Mouse (Mus musculus): Measurements from ENCODE around the gene Pigl. TPM values are rescaled to one million over a fixed set of nuclear protein-coding genes. Genes with fewer than 3 reads are reported as not detected.

Pigl gene
- polyA plus RNA-seq (2016; fragmentation: Nextera tagmentation; extraction: Ambion mirVana), result 7.9 TPM in 2 replicates

DNA sequence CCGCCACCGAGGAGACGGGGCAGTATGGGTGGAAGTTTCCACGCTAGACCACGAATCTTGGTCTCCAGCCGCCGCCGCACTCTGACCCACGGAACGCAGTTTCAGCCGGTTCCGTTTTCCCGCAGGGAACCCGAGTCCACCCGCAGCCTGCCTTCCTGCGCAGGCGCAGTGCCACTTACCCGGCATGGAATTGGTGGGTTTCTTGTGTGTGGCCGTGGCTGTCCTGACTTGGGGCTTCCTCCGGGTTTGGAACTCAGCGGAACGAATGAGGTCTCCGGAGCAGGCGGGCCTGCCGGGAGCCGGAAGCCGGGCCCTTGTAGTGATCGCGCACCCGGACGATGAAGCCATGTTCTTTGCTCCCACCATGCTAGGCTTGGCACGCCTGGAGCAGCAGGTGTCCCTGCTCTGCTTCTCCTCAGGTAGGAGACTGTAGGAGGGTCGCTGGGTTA lies at the start of gene Pigl, which contains the start of gene Ncor1:
Pigl (plus strand) TSS at position 185 of the 449 bp plus-strand sequence.
Ncor1 (minus strand) TSS at position 266 of the 449 bp plus-strand sequence.
- peaks cover 11% of the 10 kb centered on the region for H3K36me3 ChIP-seq
- peaks cover 51% of the 10 kb centered on the region for H3K4me1 ChIP-seq
- H3K27ac ChIP-seq, result peak within 1 kb of the TSS; percentile 98
- no peaks in the 10 kb centered on the region for H3K27me3 ChIP-seq (replicated peaks)
- WGBS (ENCODE audit: insufficient replicate concordance), result under 1% methylated on average over 33 of the region's 33 CpGs
- H3K9ac ChIP-seq, result peak within 1 kb of the TSS; percentile 99
- no peaks in the 10 kb centered on the region for H3K9me3 ChIP-seq (replicated peaks)
- peak within 1 kb of the TSS; percentile 95 for H3K4me3 ChIP-seq
- peak within 1 kb of the TSS; percentile 97 for H3K4me2 ChIP-seq
- peak; percentile 58 for ATAC-seq

DNA sequence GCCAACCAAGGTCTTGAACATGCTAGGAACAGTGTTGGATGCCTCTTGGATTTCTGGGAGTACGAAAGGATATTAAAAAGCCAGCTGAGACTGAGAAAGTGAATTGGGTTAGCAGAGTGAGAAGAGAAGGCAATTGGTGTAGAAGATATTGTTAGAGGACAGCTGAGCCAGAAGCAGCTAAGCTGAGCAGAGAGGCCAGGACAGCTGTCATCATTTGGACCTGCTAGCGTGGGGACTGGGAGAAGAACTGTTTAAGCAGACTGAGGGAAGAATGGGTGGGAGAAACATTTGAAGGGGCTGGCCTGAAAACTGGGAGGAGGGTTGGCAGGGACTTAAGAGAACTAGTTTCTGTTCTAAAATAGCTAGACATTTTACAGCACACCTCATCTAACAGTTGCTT lies 49.4 kb upstream of the Pigl start:
- Histone ChIP-seq H3K9ac (no peak overlapping the region), H3K4me3 (no peak overlapping the region), H3K4me1 (no peaks in the 10 kb centered on the region), H3K36me3 (peaks cover 67% of the 10 kb centered on the region), H3K27me3 (replicated peaks) (no peaks in the 10 kb centered on the region), H3K9me3 (replicated peaks) (no peaks in the 10 kb centered on the region), H3K27ac (no peak overlapping the region), H3K4me2 (no peak overlapping the region)
- no peak for ATAC-seq
- 89% methylated on average over 2 of the region's 2 CpGs for WGBS (ENCODE audit: insufficient replicate concordance)

DNA sequence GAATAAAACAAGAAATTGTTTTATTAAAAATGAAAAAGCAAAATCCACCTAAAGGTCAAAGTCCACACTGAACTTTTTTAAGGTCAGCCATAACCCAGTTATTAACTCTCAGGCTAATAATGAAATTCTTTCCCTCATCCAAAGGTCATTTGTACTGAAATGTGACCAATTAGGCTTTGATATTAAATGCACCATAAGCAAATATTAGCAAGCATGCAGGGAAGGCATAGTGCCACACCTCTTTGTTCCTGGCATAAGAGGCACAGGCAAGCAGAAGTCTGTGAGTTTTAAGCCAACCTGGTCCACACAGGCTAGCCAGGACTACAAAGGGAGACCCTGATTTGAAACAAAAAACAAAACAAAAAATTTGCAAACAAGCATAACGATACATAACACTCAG lies 48.6 kb upstream of the Pigl start:
- H3K27ac ChIP-seq, result no peak overlapping the region
- H3K9ac ChIP-seq, result no peak overlapping the region
- H3K4me1 ChIP-seq, result no peaks in the 10 kb centered on the region
- no peak for ATAC-seq
- H3K27me3 ChIP-seq (replicated peaks), result no peaks in the 10 kb centered on the region
- WGBS (ENCODE audit: insufficient replicate concordance), result 84% methylated on average over 1 of the region's 1 CpGs
- no peaks in the 10 kb centered on the region for H3K9me3 ChIP-seq (replicated peaks)
- H3K4me3 ChIP-seq, result no peak overlapping the region
- H3K4me2 ChIP-seq, result no peak overlapping the region
- H3K36me3 ChIP-seq, result peaks cover 72% of the 10 kb centered on the region

DNA sequence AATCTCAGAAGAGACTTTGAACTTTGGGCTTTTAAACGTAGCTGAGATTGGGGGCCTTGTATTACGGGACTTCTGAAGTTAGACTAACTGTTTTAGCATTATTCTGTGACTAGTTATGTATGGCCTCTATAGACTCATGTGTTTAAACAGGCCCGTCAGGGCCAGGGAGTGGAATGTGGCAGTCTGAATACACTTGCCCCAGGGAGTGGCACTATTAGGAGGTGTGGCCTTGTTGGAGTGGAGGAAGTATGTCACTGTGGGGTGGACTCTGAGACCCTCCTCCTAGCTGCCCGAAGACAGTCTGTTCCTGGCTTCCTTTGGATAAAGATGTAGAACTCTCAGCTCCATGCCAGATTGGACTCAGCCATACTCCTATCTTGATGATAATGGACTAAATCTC lies 43.2 kb upstream of the Pigl start:
- no peak for ATAC-seq
- H3K4me1 ChIP-seq, result no peaks in the 10 kb centered on the region
- no peak overlapping the region for H3K4me3 ChIP-seq
- no peaks in the 10 kb centered on the region for H3K27me3 ChIP-seq (replicated peaks)
- no peaks in the 10 kb centered on the region for H3K9me3 ChIP-seq (replicated peaks)
- H3K27ac ChIP-seq, result no peak overlapping the region
- H3K36me3 ChIP-seq, result peaks cover 79% of the 10 kb centered on the region
- WGBS (ENCODE audit: insufficient replicate concordance), result 80% methylated on average over 4 of the region's 4 CpGs
- no peak overlapping the region for H3K4me2 ChIP-seq
- H3K9ac ChIP-seq, result no peak overlapping the region

DNA sequence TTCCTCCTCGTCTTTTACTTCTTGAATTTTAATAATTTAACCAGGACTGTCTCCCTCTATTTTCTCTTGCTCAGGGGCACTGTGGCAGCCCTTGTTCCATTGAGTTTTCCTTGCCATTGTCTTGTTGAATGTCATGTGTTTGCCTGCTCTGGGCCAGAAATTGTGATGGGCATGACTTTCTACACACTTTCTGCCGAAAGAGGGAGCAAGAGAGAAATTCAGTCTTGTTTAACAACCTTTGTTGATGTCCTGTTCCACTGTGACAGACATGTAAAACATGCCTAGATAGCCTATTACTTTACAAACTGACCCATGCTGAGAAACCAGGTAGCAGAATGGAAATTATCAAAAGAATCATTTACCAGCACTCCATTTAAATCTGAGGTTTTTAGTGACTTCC lies 33.7 kb upstream of the Pigl start:
- no peak overlapping the region for H3K27ac ChIP-seq
- no peak overlapping the region for H3K9ac ChIP-seq
- no peaks in the 10 kb centered on the region for H3K9me3 ChIP-seq (replicated peaks)
- H3K27me3 ChIP-seq (replicated peaks), result no peaks in the 10 kb centered on the region
- 59% methylated on average over 2 of the region's 2 CpGs for WGBS (ENCODE audit: insufficient replicate concordance)
- H3K36me3 ChIP-seq, result peaks cover 61% of the 10 kb centered on the region
- no peak for ATAC-seq
- H3K4me2 ChIP-seq, result no peak overlapping the region
- no peaks in the 10 kb centered on the region for H3K4me1 ChIP-seq
- no peak overlapping the region for H3K4me3 ChIP-seq

DNA sequence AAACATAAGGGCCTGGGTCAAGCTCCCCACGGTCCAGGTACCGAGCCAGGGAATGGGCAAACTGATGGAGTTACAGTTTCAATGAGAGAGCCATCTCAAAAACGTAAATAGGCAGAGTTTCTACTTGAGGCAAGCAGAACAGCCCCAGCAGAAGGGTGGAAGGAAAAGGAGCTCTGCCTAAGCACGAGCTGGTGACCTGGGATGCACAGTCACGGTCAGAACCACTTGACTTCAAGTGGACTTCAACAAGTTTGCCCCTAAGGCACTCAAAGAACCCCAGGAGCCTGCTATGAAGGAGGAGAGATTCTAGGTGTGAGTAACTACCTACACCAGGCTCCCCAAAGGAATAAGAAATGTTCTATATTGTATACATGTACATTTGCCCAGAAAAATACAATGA lies 32.0 kb upstream of the Pigl start:
- no peak overlapping the region for H3K4me3 ChIP-seq
- H3K9me3 ChIP-seq (replicated peaks), result no peaks in the 10 kb centered on the region
- no peaks in the 10 kb centered on the region for H3K27me3 ChIP-seq (replicated peaks)
- H3K4me1 ChIP-seq, result no peaks in the 10 kb centered on the region
- H3K27ac ChIP-seq, result no peak overlapping the region
- no peak for ATAC-seq
- no peak overlapping the region for H3K4me2 ChIP-seq
- 88% methylated on average over 5 of the region's 5 CpGs for WGBS (ENCODE audit: insufficient replicate concordance)
- H3K9ac ChIP-seq, result no peak overlapping the region
- peaks cover 66% of the 10 kb centered on the region for H3K36me3 ChIP-seq

DNA sequence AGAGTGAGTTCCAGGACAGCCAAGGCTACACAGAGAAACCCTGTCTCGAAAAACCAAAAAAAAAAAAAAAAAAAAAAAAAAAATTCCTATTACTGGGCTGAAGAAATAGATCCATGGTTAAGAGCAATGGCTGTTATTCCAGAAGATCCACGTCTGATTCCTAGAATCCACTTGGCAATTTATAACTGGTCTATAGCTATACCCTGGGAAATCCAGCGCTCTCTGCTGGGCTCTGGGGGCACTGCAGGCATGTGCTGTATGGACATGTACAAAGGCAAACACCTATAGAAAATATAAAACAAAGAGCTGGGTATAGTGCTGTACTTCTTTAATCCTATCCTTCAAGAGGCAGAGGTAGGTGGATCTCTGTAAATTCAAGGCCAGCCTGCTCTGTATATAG lies 31.2 kb upstream of the Pigl start:
- Histone ChIP-seq H3K27me3 (replicated peaks) (no peaks in the 10 kb centered on the region), H3K9ac (no peak overlapping the region), H3K36me3 (peaks cover 64% of the 10 kb centered on the region), H3K4me1 (no peaks in the 10 kb centered on the region), H3K4me2 (no peak overlapping the region), H3K4me3 (no peak overlapping the region), H3K9me3 (replicated peaks) (no peaks in the 10 kb centered on the region), H3K27ac (no peak overlapping the region)
- 66% methylated on average over 2 of the region's 3 CpGs for WGBS (ENCODE audit: insufficient replicate concordance)
- ATAC-seq, result no peak

DNA sequence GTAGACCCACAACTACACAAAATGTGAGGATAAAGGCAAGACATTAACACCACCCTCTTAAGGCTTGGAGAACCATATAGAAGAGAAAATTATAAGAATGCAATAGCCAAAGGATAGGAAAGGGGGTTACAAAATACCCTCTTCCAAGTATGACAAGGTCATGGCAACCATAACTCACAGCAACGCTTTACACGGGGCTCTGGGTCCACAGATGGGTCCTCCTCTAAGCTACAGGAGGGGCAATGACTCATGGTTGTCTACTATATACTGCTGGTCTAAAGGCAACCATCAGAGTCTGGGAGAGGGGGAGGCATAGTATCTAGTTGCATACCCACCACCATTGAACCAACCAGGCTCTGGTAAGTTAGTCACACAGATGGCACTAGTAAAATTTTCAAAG lies 26.0 kb upstream of the Pigl start:
- Histone ChIP-seq H3K9ac (no peak overlapping the region), H3K27me3 (replicated peaks) (no peaks in the 10 kb centered on the region), H3K9me3 (replicated peaks) (no peaks in the 10 kb centered on the region), H3K36me3 (peaks cover 65% of the 10 kb centered on the region), H3K4me2 (no peak overlapping the region), H3K27ac (no peak overlapping the region), H3K4me1 (no peaks in the 10 kb centered on the region), H3K4me3 (no peak overlapping the region)
- no peak for ATAC-seq
- 89% methylated on average over 2 of the region's 2 CpGs for WGBS (ENCODE audit: insufficient replicate concordance)

DNA sequence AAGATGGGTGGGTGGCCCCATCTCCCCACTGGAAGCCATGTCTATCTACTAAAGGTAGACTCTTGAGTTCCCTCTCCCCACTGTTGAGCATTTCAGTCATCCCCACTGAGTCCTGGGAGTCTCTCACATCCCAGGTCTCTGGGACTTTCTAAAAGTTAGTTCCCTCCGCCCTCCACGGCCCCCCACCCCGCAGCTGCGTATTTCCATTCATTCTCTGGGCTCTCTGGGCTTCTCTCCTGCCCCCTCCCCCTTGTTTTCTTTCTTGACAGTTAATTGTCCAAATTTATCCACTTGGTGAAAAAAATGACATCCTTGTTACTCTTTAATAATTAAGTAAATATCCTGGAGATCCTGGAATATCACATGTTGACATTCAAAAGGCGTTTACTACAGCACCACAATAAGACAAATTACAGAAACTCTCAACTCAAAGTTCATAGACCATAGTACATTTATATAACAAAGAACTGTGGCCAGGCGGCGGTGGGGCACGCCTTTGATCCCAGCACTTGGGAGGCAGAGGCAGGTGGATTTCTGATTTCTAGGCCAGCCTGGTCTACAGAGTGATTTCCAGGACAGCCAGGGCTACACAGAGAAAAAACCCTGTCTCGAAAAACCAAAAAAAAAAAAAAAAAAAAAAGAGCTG lies 17.5 kb upstream of the Pigl start:
- WGBS (ENCODE audit: insufficient replicate concordance), result 88% methylated on average over 9 of the region's 9 CpGs
- peaks cover 48% of the 10 kb centered on the region for H3K36me3 ChIP-seq
- no peak for ATAC-seq
- no peaks in the 10 kb centered on the region for H3K9me3 ChIP-seq (replicated peaks)
- no peak overlapping the region for H3K4me3 ChIP-seq
- no peak overlapping the region for H3K27ac ChIP-seq
- no peak overlapping the region for H3K9ac ChIP-seq
- H3K27me3 ChIP-seq (replicated peaks), result no peaks in the 10 kb centered on the region
- H3K4me2 ChIP-seq, result no peak overlapping the region
- peaks cover 21% of the 10 kb centered on the region for H3K4me1 ChIP-seq

DNA sequence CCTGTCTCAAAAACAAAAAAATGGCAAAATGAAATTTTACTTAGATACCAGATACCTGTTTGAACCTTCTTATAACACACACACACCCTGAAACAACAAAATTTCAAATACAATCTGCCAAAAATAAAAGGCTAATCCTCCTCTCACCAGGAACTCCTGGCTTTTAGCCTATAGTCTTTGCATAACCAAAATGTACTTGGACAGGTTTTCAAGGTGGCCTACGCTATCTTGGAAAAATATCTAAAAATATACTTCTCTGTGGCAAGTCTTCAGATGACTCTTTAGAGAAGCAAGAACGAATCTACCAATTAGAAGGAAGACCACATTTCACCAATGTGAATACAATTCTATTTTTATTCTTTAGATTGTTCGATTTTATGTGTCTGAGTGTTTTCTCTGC lies 12.5 kb upstream of the Pigl start:
- Histone ChIP-seq H3K4me2 (no peak overlapping the region), H3K4me3 (no peak overlapping the region), H3K27me3 (replicated peaks) (no peaks in the 10 kb centered on the region), H3K4me1 (peaks cover 5% of the 10 kb centered on the region), H3K9ac (no peak overlapping the region), H3K36me3 (peaks cover 38% of the 10 kb centered on the region), H3K9me3 (replicated peaks) (no peaks in the 10 kb centered on the region), H3K27ac (no peak overlapping the region)
- ATAC-seq, result no peak
- WGBS (ENCODE audit: insufficient replicate concordance), result 83% methylated on average over 3 of the region's 3 CpGs

DNA sequence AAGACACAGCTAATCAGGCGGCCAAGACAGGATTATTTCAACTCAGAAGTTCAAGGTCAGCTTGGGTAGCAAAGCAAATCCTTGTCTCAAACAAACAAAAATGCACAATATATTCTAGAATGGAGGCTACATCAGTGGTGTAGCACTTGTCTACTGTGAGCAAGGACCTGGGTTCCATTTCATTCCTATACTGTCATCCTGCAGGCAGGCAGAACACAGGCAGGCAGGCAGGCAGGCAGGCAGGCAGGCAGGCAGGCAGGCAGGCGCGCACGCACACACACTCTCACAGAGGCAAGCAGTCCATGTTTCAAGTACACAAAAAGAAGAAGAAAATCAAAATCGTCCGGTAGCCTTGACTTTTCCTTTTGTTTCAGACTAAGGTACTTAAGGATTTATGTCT lies 9.3 kb upstream of the Pigl start:
- Histone ChIP-seq H3K9me3 (replicated peaks) (no peaks in the 10 kb centered on the region), H3K4me2 (no peak overlapping the region), H3K4me1 (peaks cover 13% of the 10 kb centered on the region), H3K27ac (no peak overlapping the region), H3K9ac (no peak overlapping the region), H3K4me3 (no peak overlapping the region), H3K36me3 (peaks cover 42% of the 10 kb centered on the region), H3K27me3 (replicated peaks) (no peaks in the 10 kb centered on the region)
- ATAC-seq, result no peak
- 87% methylated on average over 6 of the region's 6 CpGs for WGBS (ENCODE audit: insufficient replicate concordance)

DNA sequence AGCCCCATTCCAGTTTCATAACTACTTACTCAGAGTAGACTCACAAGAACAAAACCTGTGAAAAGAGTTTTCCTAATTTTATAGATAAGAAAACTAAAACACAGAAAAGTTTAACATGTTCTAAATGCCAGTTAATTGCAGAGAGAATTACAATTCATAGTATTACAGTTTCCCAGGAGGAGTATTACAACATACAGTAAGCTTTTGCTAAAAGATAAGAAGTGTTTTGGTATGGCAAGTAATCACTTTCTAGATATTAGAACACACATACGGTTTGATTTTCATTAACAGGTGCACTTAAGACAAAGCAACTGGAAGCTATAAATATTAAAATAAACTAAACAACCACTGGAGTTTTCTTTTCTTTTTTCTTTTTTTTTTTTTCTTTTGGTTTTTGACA lies 3.1 kb upstream of the Pigl start:
- peak overlapping the region; percentile 97 for H3K4me2 ChIP-seq
- WGBS (ENCODE audit: insufficient replicate concordance), result 27% methylated on average over 1 of the region's 1 CpGs
- peaks cover 19% of the 10 kb centered on the region for H3K36me3 ChIP-seq
- no peaks in the 10 kb centered on the region for H3K27me3 ChIP-seq (replicated peaks)
- no peak overlapping the region for H3K9ac ChIP-seq
- H3K4me1 ChIP-seq, result peaks cover 35% of the 10 kb centered on the region
- ATAC-seq, result no peak
- H3K27ac ChIP-seq, result peak overlapping the region; percentile 56; the same call in 1 of the 2 replicates
- H3K9me3 ChIP-seq (replicated peaks), result no peaks in the 10 kb centered on the region
- peak overlapping the region; percentile 95; the same call in 1 of the 2 replicates for H3K4me3 ChIP-seq

DNA sequence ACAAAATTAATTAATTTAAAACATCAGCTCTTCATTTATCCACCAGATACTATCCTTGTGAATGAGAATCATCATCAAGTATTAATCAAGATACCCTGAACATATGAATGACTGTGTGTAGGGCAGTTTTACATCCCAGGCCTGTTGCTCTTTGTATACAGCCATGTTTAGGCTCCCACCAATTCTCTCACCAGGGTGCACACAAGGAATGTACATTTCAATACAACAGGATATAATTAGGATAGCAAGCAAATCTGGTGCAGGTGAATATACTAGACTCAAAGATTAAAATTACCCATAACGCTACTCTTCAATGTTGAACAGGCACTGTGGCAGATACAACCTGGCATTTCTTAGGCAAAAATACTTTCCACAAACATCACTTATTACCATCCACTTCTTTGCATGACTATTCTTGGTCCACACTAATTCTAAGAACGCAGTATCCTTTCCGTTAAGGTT lies 2.2 kb upstream of the Pigl start:
- 5% methylated on average over 3 of the region's 3 CpGs for WGBS (ENCODE audit: insufficient replicate concordance)

More for the DNA sequence above, 2.2 kb upstream of the Pigl start:
- H3K4me2 ChIP-seq, result peak overlapping the region; percentile 97
- peak overlapping the region; percentile 95 for H3K4me3 ChIP-seq
- ATAC-seq, result no peak
- H3K4me1 ChIP-seq, result peaks cover 41% of the 10 kb centered on the region
- no peaks in the 10 kb centered on the region for H3K27me3 ChIP-seq (replicated peaks)
- H3K36me3 ChIP-seq, result peaks cover 11% of the 10 kb centered on the region
- peak overlapping the region; percentile 98 for H3K27ac ChIP-seq
- no peaks in the 10 kb centered on the region for H3K9me3 ChIP-seq (replicated peaks)
- H3K9ac ChIP-seq, result peak overlapping the region; percentile 99

All from liver, embryonic 12.5 days (tissue).